In the genomic region with DNA sequence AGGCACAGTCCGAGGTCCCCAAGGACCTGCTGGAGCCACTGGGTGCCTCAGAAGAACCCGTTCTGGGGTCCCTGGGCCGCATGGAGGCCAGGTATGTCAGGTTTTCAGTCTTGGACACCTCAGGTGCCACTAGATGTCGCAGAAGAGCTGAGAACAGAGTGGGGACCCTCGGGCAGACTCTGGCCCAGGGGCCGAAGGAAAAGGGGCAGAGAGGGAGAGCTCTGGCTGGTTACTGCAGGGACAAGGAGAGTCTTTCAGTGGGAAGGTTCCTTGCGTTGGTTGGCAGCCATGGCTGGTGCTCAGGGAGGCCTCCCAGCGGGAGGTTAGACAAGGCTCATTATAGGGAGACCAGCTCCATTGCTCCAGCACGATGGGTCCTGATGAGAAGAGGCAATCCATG, we compare ENCODE assay signal across 13 mouse cellular contexts.
DNase-seq lines count a peak whose midpoint lies in the region; ATAC-seq and TF ChIP-seq lines count a peak whose summit lies in the region.
"Had no signal": no experiment of that assay in that cellular context is flagged by ENCODE, and none has a peak within 500 bp of the region (broad histone marks: within the 10 kb centered on the region; RNA-seq: fewer than 3 reads in every experiment).

No protein-coding gene starts in this region.

- no peak overlapping the region for H3K9ac ChIP-seq in heart, adult 2 months (ENCODE audit: low read depth, low read length)
- no peak overlapping the region for H3K9ac ChIP-seq in liver, embryonic 14.5 days (replicated peaks)
- H3K9ac ChIP-seq in liver, embryonic 12.5 days, result no peak overlapping the region
- H3K9ac ChIP-seq in ES-E14 (ENCODE audit: insufficient read depth, low read depth, low read length, poor library complexity, severe bottlenecking), result 0 out of 2 replicates have a peak overlapping the region, but pooled peaks have one; percentile 19
- H3K9ac ChIP-seq: limb, embryonic 13.5 days had no signal

- no peaks in the 10 kb centered on the region for H3K36me3 ChIP-seq in heart, adult 2 months (ENCODE audit: control insufficient read depth, insufficient read depth, low read length)
- no peaks in the 10 kb centered on the region for H3K36me3 ChIP-seq in liver, embryonic 14.5 days (replicated peaks; ENCODE audit: control insufficient read depth, insufficient read depth, low read depth)
- no peaks in the 10 kb centered on the region for H3K36me3 ChIP-seq in liver, embryonic 12.5 days
- H3K36me3 ChIP-seq in ES-E14 (ENCODE audit: control insufficient read depth, insufficient read depth, low read length, poor library complexity, severe bottlenecking), result no peaks in the 10 kb centered on the region
- H3K36me3 ChIP-seq: limb, embryonic 13.5 days had no signal

- H3K4me2 ChIP-seq in liver, embryonic 14.5 days (ENCODE audit: low read depth), result no peak overlapping the region
- no peak overlapping the region for H3K4me2 ChIP-seq in liver, embryonic 12.5 days
- H3K4me2 ChIP-seq: heart, embryonic 11.5 days; limb, embryonic 13.5 days had no signal

- H3K27ac ChIP-seq in heart, adult 2 months, result no peak overlapping the region
- no peak overlapping the region for H3K27ac ChIP-seq in liver, embryonic 14.5 days
- no peak overlapping the region for H3K27ac ChIP-seq in liver, embryonic 12.5 days
- H3K27ac ChIP-seq in ES-E14 (ENCODE audit: insufficient read depth, low read depth, low read length, poor library complexity, severe bottlenecking), result 0 out of 2 replicates have a peak overlapping the region, but pooled peaks have one; percentile 26
- H3K27ac ChIP-seq: limb, embryonic 13.5 days; macrophage had no signal

- H3K9me3 ChIP-seq in liver, embryonic 14.5 days (ENCODE audit: control insufficient read depth, low read length), result no peaks in the 10 kb centered on the region
- H3K9me3 ChIP-seq in liver, embryonic 12.5 days (replicated peaks), result no peaks in the 10 kb centered on the region
- H3K9me3 ChIP-seq in ES-E14 (ENCODE audit: control insufficient read depth, insufficient read depth, low read depth, low read length), result no peaks in the 10 kb centered on the region
- H3K9me3 ChIP-seq: limb, embryonic 13.5 days had no signal

- no peak overlapping the region for H3K4me3 ChIP-seq in heart, adult 2 months
- no peak overlapping the region for H3K4me3 ChIP-seq in liver, embryonic 14.5 days (ENCODE audit: insufficient read depth in 1 of 2, low read depth in 2 of 2, low read length in 2 of 2)
- H3K4me3 ChIP-seq in liver, embryonic 12.5 days, result no peak overlapping the region
- H3K4me3 ChIP-seq in ES-E14 (ENCODE audit: insufficient read depth in 1 of 2, low read depth in 1 of 2, low read length in 2 of 2, poor library complexity in 1 of 2, severe bottlenecking in 1 of 2), result peak overlapping the region in 1 of 2 experiments; percentile 16; a peak in 1 of 4 replicates
- H3K4me3 ChIP-seq: limb, embryonic 13.5 days; myocyte had no signal

- H3K4me1 ChIP-seq in heart, adult 2 months (ENCODE audit: control insufficient read depth, insufficient read depth, low read length), result no peaks in the 10 kb centered on the region
- H3K4me1 ChIP-seq in liver, embryonic 14.5 days (replicated peaks; ENCODE audit: control insufficient read depth in 2 of 2, insufficient read depth in 2 of 2, low read length in 1 of 2), result no peaks in the 10 kb centered on the region
- no peaks in the 10 kb centered on the region for H3K4me1 ChIP-seq in liver, embryonic 12.5 days
- H3K4me1 ChIP-seq in ES-E14 (ENCODE audit: control insufficient read depth in 2 of 2, insufficient read depth in 2 of 2, low read length in 2 of 2, poor library complexity in 1 of 2), result peaks cover 0 to 3% of the 10 kb centered on the region in 2 experiments; a peak in 1 of 4 replicates
- H3K4me1 ChIP-seq: limb, embryonic 13.5 days had no signal

- WGBS in heart, adult 2 months, result 32% methylated on average over 9 of the region's 9 CpGs
- 27% methylated on average over 9 of the region's 9 CpGs for WGBS in liver, embryonic 14.5 days (ENCODE audit: insufficient replicate concordance)
- WGBS in liver, embryonic 12.5 days (ENCODE audit: insufficient replicate concordance), result 22% methylated on average over 9 of the region's 9 CpGs

- in situ Hi-C loops in ES-E14 (cut with MboI; ENCODE audit: low sequenced_read_pairs in 2 of 2, unreplicated experiment in 2 of 2), result no loop called here

- H3K79me2 ChIP-seq in heart, adult 2 months (replicated peaks; ENCODE audit: control insufficient read depth, insufficient read depth, low read length), result no peaks in the 10 kb centered on the region

- no peak for DNase-seq in heart, adult 2 months
- DNase-seq in heart, postnatal 14 days, result no peak
- DNase-seq in liver, embryonic 14.5 days (ENCODE audit: low read depth in 3 of 3, low spot score in 3 of 3), result no peak
- peak; percentile 49 for DNase-seq in ES-E14 (ENCODE audit: low read depth, low spot score)
- peak; percentile 6 for DNase-seq in forelimb bud, embryonic 11.5 days (ENCODE audit: low read depth, low spot score)
- DNase-seq in gastrocnemius, adult 18-20 months (ENCODE audit: low spot score), result no peak
- no peak for DNase-seq in ovary, postnatal 36 days (ENCODE audit: low spot score)
- DNase-seq: adrenal gland, postnatal 10 days had no signal

- intact Hi-C loops in heart, adult 2 months (cut with DNase I), result no loop called here
- intact Hi-C loops in heart, postnatal 14 days (cut with DNase I), result no loop called here

- no peak for TF ChIP-seq EP300 in heart, adult 2 months (IDR thresholded peaks at IDR 0.05; ENCODE audit: insufficient read depth, low read depth, low read length)
- no peak for TF ChIP-seq EP300 in liver, embryonic 14.5 days (IDR thresholded peaks at IDR 0.05; ENCODE audit: low read depth)

- no peaks in the 10 kb centered on the region for H3K27me3 ChIP-seq in heart, adult 2 months (ENCODE audit: control insufficient read depth, insufficient read depth, low read length)
- H3K27me3 ChIP-seq in liver, embryonic 14.5 days (ENCODE audit: control insufficient read depth, insufficient read depth, low read length), result no peaks in the 10 kb centered on the region
- no peaks in the 10 kb centered on the region for H3K27me3 ChIP-seq in liver, embryonic 12.5 days (replicated peaks)
- H3K27me3 ChIP-seq: limb, embryonic 13.5 days had no signal

- no peak for TF ChIP-seq POLR2A in heart, adult 2 months (IDR thresholded peaks at IDR 0.05; ENCODE audit: insufficient read depth, low read depth, low read length)

- peak; percentile 12; the same call in 1 of the 2 replicates for TF ChIP-seq CTCF in heart, adult 2 months (IDR thresholded peaks at IDR 0.05)
- peak; percentile 16; the same call in 1 of the 2 replicates for TF ChIP-seq CTCF in liver, embryonic 14.5 days (IDR thresholded peaks at IDR 0.05; ENCODE audit: low read depth)

- ATAC-seq in liver, embryonic 14.5 days (ENCODE audit: insufficient read depth), result no peak
- no peak for ATAC-seq in liver, embryonic 12.5 days

TF ChIP-seq in ES-E14, 5 proteins besides CTCF, POLR2A, EP300 and RAD21:
- TF ChIP-seq MAFK (IDR thresholded peaks at IDR 0.05; ENCODE audit: insufficient read depth, low read depth, low read length) (no peak), CHD2 (IDR thresholded peaks at IDR 0.05; ENCODE audit: low read depth, low read length) (no peak), ZC3H11A (IDR thresholded peaks at IDR 0.05; ENCODE audit: borderline replicate concordance, low read depth, low read length) (peak; percentile 74; the same call in 1 of the 2 replicates), HCFC1 (IDR thresholded peaks at IDR 0.05; ENCODE audit: borderline replicate concordance, insufficient read depth, low read length) (peak; percentile 49; the same call in 1 of the 2 replicates), ZNF384 (IDR thresholded peaks at IDR 0.05; ENCODE audit: low read depth, low read length) (no peak)

Comparison
In these comparisons a context has a peak if more than half of its experiments do, and no peak if none do; other contexts are left out.
1. DNase-seq: peak in ES-E14 (single experiment) and forelimb bud, embryonic 11.5 days (single experiment); none in heart, adult 2 months (0 of 2), heart, postnatal 14 days (0 of 2), liver, embryonic 14.5 days (0 of 3), gastrocnemius, adult 18-20 months (single experiment) and ovary, postnatal 36 days (single experiment).